Mouse (Mus musculus) thymus, adult 2 months (tissue): Measurements from ENCODE around the gene Tmem115.

Experiments
- CTCF ChIP-seq: fragments of 200-500 bp; IDR thresholded peaks from 2 replicates; pipeline ENCODE4 v1.5.1; 2012; ENCODE audit warnings: mild to moderate bottlenecking, control low read depth, low read length, moderate library complexity, borderline replicate concordance; ENCODE audit not compliant: control insufficient read depth, poor library complexity, insufficient read depth; ENCODE audit errors: extremely low read depth
- POLR2A ChIP-seq: fragments of 200-500 bp; IDR thresholded peaks from 2 replicates; pipeline ENCODE4 v1.6.1; 2012; ENCODE audit warnings: mild to moderate bottlenecking, low read length, control low read depth, moderate library complexity; ENCODE audit not compliant: control insufficient read depth, poor library complexity, insufficient read depth; ENCODE audit errors: extremely low read depth

- peak; percentile 71; the same call in 1 of the 2 replicates for TF ChIP-seq POLR2A
- peak; percentile 44; the same call in 1 of the 2 replicates for TF ChIP-seq CTCF
Observed at GRCm38 (mm10) chr9:107533791-107534407, at the start of gene Tmem115.
